Mouse (Mus musculus) forebrain, embryonic 13.5 days (tissue): ENCODE measurements around the gene Tmcc3. TPM values are rescaled to one million over a fixed set of nuclear protein-coding genes. Genes with fewer than 3 reads are reported as not detected.
A peak's percentile ranks its signal among the peaks of the same experiment; 100 is the strongest.

ENCODE experiments used
- ATAC-seq: fragments of 200-750 bp; cut with Nextera tagmentation; 2 replicates; pipeline ENCODE4 v1.8.0; 2017
- H3K27ac ChIP-seq: fragments of 300-500 bp; sonication (generic); 2 replicates; pipeline ENCODE4 v1.5.1; 2015; ENCODE audit warnings: inconsistent platforms, mild to moderate bottlenecking, moderate library complexity
- H3K27me3 ChIP-seq: fragments of 300-500 bp; sonication (generic); 2 replicates; pipeline ENCODE4 v1.6.1; 2015; ENCODE audit warnings: mild to moderate bottlenecking, inconsistent platforms
- H3K36me3 ChIP-seq: fragments of 300-500 bp; sonication (generic); 2 replicates; pipeline ENCODE4 v1.6.1; 2015; ENCODE audit warnings: mild to moderate bottlenecking, inconsistent platforms; ENCODE audit not compliant: poor library complexity, severe bottlenecking
- H3K4me1 ChIP-seq: fragments of 300-500 bp; sonication (generic); 2 replicates; pipeline ENCODE4 v1.6.1; 2015; ENCODE audit warnings: inconsistent platforms
- H3K4me2 ChIP-seq: fragments of 300-500 bp; sonication (generic); 2 replicates; pipeline ENCODE4 v1.6.1; 2015; ENCODE audit warnings: inconsistent platforms, mild to moderate bottlenecking, moderate library complexity
- H3K4me3 ChIP-seq: fragments of 300-500 bp; sonication (generic); 2 replicates; pipeline ENCODE4 v1.5.1; 2015; ENCODE audit warnings: mild to moderate bottlenecking, inconsistent platforms
- H3K9ac ChIP-seq: fragments of 300-500 bp; sonication (generic); 2 replicates; pipeline ENCODE4 v1.6.1; 2015; ENCODE audit warnings: mild to moderate bottlenecking, inconsistent platforms
- H3K9me3 ChIP-seq: fragments of 300-500 bp; sonication (generic); replicated peaks from 2 replicates; pipeline ENCODE4 v1.6.1; 2016; ENCODE audit warnings: inconsistent platforms
- WGBS: fragments of 180-500 bp; shearing (Covaris S2); methylation state at CpG from one replicate; pipeline ENCODE4 v1.1.7; 2015; 5-methylcytosine and 5-hydroxymethylcytosine counted together
- polyA plus RNA-seq: library from polyadenylated mRNA; unstranded; fragments of >200 nt; fragmentation: Nextera tagmentation; extraction: Ambion mirVana; gene quantifications from 2 replicates; pipeline ENCODE4 v1.2.1, GENCODE M21; 2015

Tmcc3 gene
- polyA plus RNA-seq, 1 experiment from 2014 or later, result 3.7 TPM

- Histone ChIP-seq H3K4me3 (no peak overlapping the region), H3K4me2 (no peak overlapping the region), H3K27me3 (no peaks in the 10 kb centered on the region), H3K9me3 (no peaks in the 10 kb centered on the region), H3K9ac (no peak overlapping the region), H3K36me3 (no peaks in the 10 kb centered on the region), H3K4me1 (peaks cover 19% of the 10 kb centered on the region), H3K27ac (no peak overlapping the region)
- WGBS, result 84% methylated on average over 6 of the region's 6 CpGs
- ATAC-seq, result no peak
These were observed 97.9 kb downstream of the Tmcc3 start for GRCm38 (mm10) chr10:94409661-94410060.

- H3K27ac ChIP-seq, result no peak overlapping the region
- no peak for ATAC-seq
- H3K4me1 ChIP-seq, result peaks cover 31% of the 10 kb centered on the region
- no peak overlapping the region for H3K9ac ChIP-seq
- H3K4me2 ChIP-seq, result no peak overlapping the region
- H3K4me3 ChIP-seq, result no peak overlapping the region
- H3K36me3 ChIP-seq, result no peaks in the 10 kb centered on the region
- 91% methylated on average over 9 of the region's 9 CpGs for WGBS
- H3K27me3 ChIP-seq, result no peaks in the 10 kb centered on the region
- H3K9me3 ChIP-seq, result no peaks in the 10 kb centered on the region
These were observed 99.8 kb downstream of the Tmcc3 start for GRCm38 (mm10) chr10:94411594-94411993.

GRCm38 (mm10) chr10:94413770-94414651 is 102.3 kb downstream of the Tmcc3 start:
- 37% methylated on average over 8 of the region's 8 CpGs for WGBS
- ATAC-seq, result peak; percentile 58

GRCm38 (mm10) chr10:94415950-94416844 is 104.4 kb downstream of the Tmcc3 start:
- H3K36me3 ChIP-seq, result no peaks in the 10 kb centered on the region
- H3K27me3 ChIP-seq, result no peaks in the 10 kb centered on the region
- ATAC-seq, result no peak
- peak overlapping the region; percentile 33 for H3K4me2 ChIP-seq
- H3K4me1 ChIP-seq, result peaks cover 28% of the 10 kb centered on the region
- H3K9me3 ChIP-seq, result no peaks in the 10 kb centered on the region
- WGBS, result 34% methylated on average over 22 of the region's 22 CpGs
- H3K4me3 ChIP-seq, result no peak overlapping the region
- H3K27ac ChIP-seq, result no peak overlapping the region
- 0 out of 2 replicates have a peak overlapping the region, but pooled peaks have one; percentile 13 for H3K9ac ChIP-seq

More at GRCm38 (mm10) chr10:94413770-94414651, 102.3 kb downstream of the Tmcc3 start:
- Histone ChIP-seq H3K36me3 (no peaks in the 10 kb centered on the region), H3K27me3 (no peaks in the 10 kb centered on the region), H3K9ac (no peak overlapping the region), H3K27ac (no peak overlapping the region), H3K4me2 (no peak overlapping the region), H3K4me1 (peaks cover 31% of the 10 kb centered on the region), H3K4me3 (no peak overlapping the region), H3K9me3 (no peaks in the 10 kb centered on the region)

DNA sequence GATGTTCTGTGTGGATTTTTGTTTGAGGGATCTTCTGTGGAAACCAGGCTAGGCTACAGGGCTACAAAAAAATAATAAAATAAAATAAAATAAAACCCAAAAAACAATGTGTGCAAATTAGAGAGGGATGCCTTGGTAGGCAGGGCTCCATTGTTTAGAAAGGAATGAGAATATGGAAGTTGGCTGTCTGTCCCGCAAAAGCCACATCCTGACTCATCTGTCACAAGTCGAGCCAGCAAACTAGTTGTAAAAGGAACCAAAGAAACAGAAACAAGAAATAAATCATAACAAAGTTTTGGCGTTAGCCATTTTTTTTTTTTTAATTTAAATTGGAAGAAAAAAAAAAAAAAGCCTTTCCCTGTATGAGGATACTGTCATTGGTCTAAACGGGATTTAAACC is 105.9 kb downstream of the Tmcc3 start:
- H3K4me3 ChIP-seq, result no peak overlapping the region
- WGBS, result 95% methylated on average over 4 of the region's 4 CpGs
- no peaks in the 10 kb centered on the region for H3K9me3 ChIP-seq
- H3K4me1 ChIP-seq, result peaks cover 28% of the 10 kb centered on the region
- ATAC-seq, result no peak
- no peaks in the 10 kb centered on the region for H3K27me3 ChIP-seq
- H3K36me3 ChIP-seq, result no peaks in the 10 kb centered on the region
- no peak overlapping the region for H3K9ac ChIP-seq
- no peak overlapping the region for H3K4me2 ChIP-seq
- no peak overlapping the region for H3K27ac ChIP-seq

GRCm38 (mm10) chr10:94426000-94426920 is 114.5 kb downstream of the Tmcc3 start:
- no peaks in the 10 kb centered on the region for H3K27me3 ChIP-seq
- H3K9ac ChIP-seq, result no peak overlapping the region
- H3K4me3 ChIP-seq, result no peak overlapping the region
- no peak overlapping the region for H3K4me2 ChIP-seq
- no peak overlapping the region; the same call in 1 of the 2 replicates for H3K27ac ChIP-seq
- peak; percentile 92 for ATAC-seq
- no peaks in the 10 kb centered on the region for H3K36me3 ChIP-seq
- WGBS, result 52% methylated on average over 12 of the region's 12 CpGs
- H3K9me3 ChIP-seq, result no peaks in the 10 kb centered on the region
- H3K4me1 ChIP-seq, result no peaks in the 10 kb centered on the region

DNA sequence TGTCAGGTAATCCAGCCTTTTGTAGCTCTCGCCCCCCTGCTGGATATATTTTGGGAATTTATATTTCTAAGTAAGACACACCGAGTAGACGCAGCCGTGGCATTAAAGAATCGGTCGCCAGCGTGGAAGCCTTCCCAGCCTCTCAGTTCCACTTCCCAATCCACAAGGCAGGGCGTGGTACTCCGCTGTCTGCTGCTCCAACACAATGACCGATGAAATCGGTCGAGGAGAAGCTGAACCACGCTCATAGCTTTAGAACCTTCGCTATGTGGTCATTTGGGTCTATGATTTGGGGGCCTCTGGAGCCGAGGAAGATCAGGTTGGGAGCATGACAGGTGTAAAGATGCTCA is 115.1 kb downstream of the Tmcc3 start:
- no peaks in the 10 kb centered on the region for H3K9me3 ChIP-seq
- H3K36me3 ChIP-seq, result no peaks in the 10 kb centered on the region
- no peak overlapping the region; the same call in 1 of the 2 replicates for H3K27ac ChIP-seq
- 89% methylated on average over 15 of the region's 15 CpGs for WGBS
- H3K9ac ChIP-seq, result no peak overlapping the region
- H3K4me1 ChIP-seq, result no peaks in the 10 kb centered on the region
- no peak overlapping the region for H3K4me2 ChIP-seq
- H3K4me3 ChIP-seq, result no peak overlapping the region
- H3K27me3 ChIP-seq, result no peaks in the 10 kb centered on the region
- no peak for ATAC-seq

DNA sequence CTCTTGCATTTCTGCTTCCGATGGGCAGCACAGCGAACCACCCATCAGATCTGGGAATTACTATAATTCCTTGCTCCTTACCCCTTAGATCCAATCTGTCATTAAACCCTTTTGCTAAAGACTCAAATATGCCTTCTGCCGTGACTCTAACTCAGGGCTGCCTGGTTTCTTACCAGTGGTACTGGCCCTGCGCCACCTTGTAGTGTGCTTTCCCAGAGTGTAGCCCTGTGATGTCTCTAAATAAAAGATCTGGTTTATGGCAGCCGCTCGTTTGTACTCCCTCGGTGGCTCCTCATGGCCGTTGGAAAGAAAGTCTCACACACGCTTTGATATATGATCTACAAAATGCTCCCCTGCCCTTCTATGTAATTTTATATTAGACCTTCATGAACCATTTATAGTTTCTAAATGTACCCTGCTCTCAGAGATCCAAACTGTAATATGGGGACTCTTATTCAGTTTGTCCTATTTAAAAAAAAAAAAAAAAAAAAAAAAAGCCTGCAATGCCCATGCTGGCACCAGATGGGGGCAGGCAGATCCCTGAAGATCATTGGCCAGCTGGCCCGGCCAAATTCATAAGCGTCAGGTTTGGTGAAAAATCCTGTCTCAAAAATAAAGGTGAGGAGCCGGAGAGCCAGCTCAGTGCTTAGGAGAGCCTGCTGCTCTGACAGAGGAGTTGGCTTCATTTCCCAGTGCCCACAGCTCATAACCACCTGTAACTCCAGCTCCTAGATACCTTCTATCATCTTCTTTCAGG is 116.6 kb downstream of the Tmcc3 start:
- H3K9me3 ChIP-seq, result no peaks in the 10 kb centered on the region
- no peak overlapping the region for H3K9ac ChIP-seq
- H3K4me2 ChIP-seq, result no peak overlapping the region
- no peaks in the 10 kb centered on the region for H3K36me3 ChIP-seq
- no peaks in the 10 kb centered on the region for H3K4me1 ChIP-seq
- 76% methylated on average over 12 of the region's 12 CpGs for WGBS
- H3K4me3 ChIP-seq, result no peak overlapping the region
- ATAC-seq, result no peak
- H3K27ac ChIP-seq, result no peak overlapping the region
- H3K27me3 ChIP-seq, result no peaks in the 10 kb centered on the region

DNA sequence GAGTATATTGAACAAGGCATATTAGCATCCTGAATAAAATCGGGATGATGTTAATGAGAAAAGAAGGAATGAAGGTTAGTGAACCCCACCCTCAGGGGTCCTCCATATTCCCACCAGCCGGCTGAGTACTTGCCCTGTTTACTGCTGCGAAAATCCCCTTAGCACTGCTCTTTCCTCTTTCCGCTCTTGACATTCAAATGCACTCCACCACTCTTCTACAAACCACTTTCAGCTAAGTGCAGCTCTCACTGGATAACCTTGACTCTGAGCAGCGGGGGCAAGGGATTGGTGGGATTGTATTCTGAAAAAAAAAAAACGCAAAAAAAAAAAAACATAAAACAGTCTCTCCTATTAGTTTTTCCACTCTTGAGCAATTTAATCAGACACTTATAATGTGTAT is 118.8 kb downstream of the Tmcc3 start:
- no peak overlapping the region for H3K27ac ChIP-seq
- no peaks in the 10 kb centered on the region for H3K36me3 ChIP-seq
- no peak overlapping the region for H3K4me3 ChIP-seq
- no peaks in the 10 kb centered on the region for H3K4me1 ChIP-seq
- H3K9me3 ChIP-seq, result no peaks in the 10 kb centered on the region
- H3K27me3 ChIP-seq, result no peaks in the 10 kb centered on the region
- WGBS, result 62% methylated on average over 6 of the region's 6 CpGs
- no peak overlapping the region for H3K4me2 ChIP-seq
- H3K9ac ChIP-seq, result no peak overlapping the region
- no peak for ATAC-seq

- ATAC-seq, result no peak
- no peak overlapping the region for H3K4me3 ChIP-seq
- H3K9ac ChIP-seq, result no peak overlapping the region
- no peaks in the 10 kb centered on the region for H3K9me3 ChIP-seq
- H3K27me3 ChIP-seq, result no peaks in the 10 kb centered on the region
- H3K36me3 ChIP-seq, result no peaks in the 10 kb centered on the region
- 72% methylated on average over 5 of the region's 5 CpGs for WGBS
- H3K27ac ChIP-seq, result no peak overlapping the region
- no peak overlapping the region for H3K4me2 ChIP-seq
- no peaks in the 10 kb centered on the region for H3K4me1 ChIP-seq
These were observed 121.2 kb downstream of the Tmcc3 start for GRCm38 (mm10) chr10:94432933-94433332.

- Histone ChIP-seq H3K4me2 (no peak overlapping the region), H3K27me3 (no peaks in the 10 kb centered on the region), H3K4me3 (no peak overlapping the region), H3K27ac (no peak overlapping the region), H3K36me3 (no peaks in the 10 kb centered on the region), H3K9ac (no peak overlapping the region), H3K9me3 (no peaks in the 10 kb centered on the region), H3K4me1 (no peaks in the 10 kb centered on the region)
- WGBS, result 40% methylated on average over 7 of the region's 7 CpGs
- ATAC-seq, result no peak
These were observed 122.2 kb downstream of the Tmcc3 start for GRCm38 (mm10) chr10:94433901-94434300.
